Mouse (Mus musculus) liver, embryonic 16.5 days (tissue): ENCODE measurements around the gene Hivep3. TPM values are rescaled to one million over a fixed set of nuclear protein-coding genes. Genes with fewer than 3 reads are reported as not detected.

Experiments used
- ATAC-seq: fragments of 200-750 bp; cut with Nextera tagmentation; 2 replicates; pipeline ENCODE4 v1.8.0; 2017; ENCODE audit warnings: low read depth, mild to moderate bottlenecking, moderate number of reproducible peaks, moderate library complexity
- H3K27ac ChIP-seq: fragments of 300-500 bp; sonication (generic); 2 replicates; pipeline ENCODE4 v1.5.1; 2014; ENCODE audit warnings: mild to moderate bottlenecking, low read length
- H3K27me3 ChIP-seq: fragments of 300-500 bp; sonication (generic); 2 replicates; pipeline ENCODE4 v1.6.1; 2014; ENCODE audit warnings: low read depth, low read length, mixed read lengths; ENCODE audit not compliant: control insufficient read depth, insufficient read depth
- H3K36me3 ChIP-seq: fragments of 300-500 bp; sonication (generic); 2 replicates; pipeline ENCODE4 v1.6.1; 2014; ENCODE audit warnings: mild to moderate bottlenecking; ENCODE audit not compliant: control insufficient read depth, insufficient read depth
- H3K4me1 ChIP-seq: fragments of 300-500 bp; sonication (generic); 2 replicates; pipeline ENCODE4 v1.6.1; 2014; ENCODE audit warnings: low read depth, low read length, mixed read lengths; ENCODE audit not compliant: control insufficient read depth
- H3K4me2 ChIP-seq: fragments of 300-500 bp; sonication (generic); 2 replicates; pipeline ENCODE4 v1.6.1; 2014; ENCODE audit warnings: low read depth, low read length, mixed read lengths
- H3K4me3 ChIP-seq: fragments of 300-500 bp; sonication (generic); 2 replicates; pipeline ENCODE4 v1.5.1; 2014; ENCODE audit warnings: low read depth, mild to moderate bottlenecking, low read length
- H3K9ac ChIP-seq: fragments of 300-500 bp; sonication (generic); 2 replicates; pipeline ENCODE4 v1.6.1; 2014; ENCODE audit warnings: low read depth, low read length
- H3K9me3 ChIP-seq: fragments of 300-500 bp; sonication (generic); replicated peaks from 2 replicates; pipeline ENCODE4 v1.6.1; 2016; ENCODE audit warnings: low read length; ENCODE audit not compliant: control insufficient read depth
- WGBS: fragments of 180-500 bp; shearing (Covaris S2); extraction: QIAGEN DNeasy Blood & Tissue Kit; methylation state at CpG from one replicate; pipeline ENCODE4 v1.1.7; 2014; ENCODE audit not compliant: insufficient replicate concordance; 5-methylcytosine and 5-hydroxymethylcytosine counted together
- polyA plus RNA-seq: library from polyadenylated mRNA; unstranded; fragments of >200 nt; fragmentation: Nextera tagmentation; extraction: Ambion mirVana; gene quantifications from 2 replicates; pipeline ENCODE4 v1.2.1, GENCODE M21; 2015

Gene Hivep3
- polyA plus RNA-seq, 1 experiment from 2014 or later = 2.1 TPM

DNA sequence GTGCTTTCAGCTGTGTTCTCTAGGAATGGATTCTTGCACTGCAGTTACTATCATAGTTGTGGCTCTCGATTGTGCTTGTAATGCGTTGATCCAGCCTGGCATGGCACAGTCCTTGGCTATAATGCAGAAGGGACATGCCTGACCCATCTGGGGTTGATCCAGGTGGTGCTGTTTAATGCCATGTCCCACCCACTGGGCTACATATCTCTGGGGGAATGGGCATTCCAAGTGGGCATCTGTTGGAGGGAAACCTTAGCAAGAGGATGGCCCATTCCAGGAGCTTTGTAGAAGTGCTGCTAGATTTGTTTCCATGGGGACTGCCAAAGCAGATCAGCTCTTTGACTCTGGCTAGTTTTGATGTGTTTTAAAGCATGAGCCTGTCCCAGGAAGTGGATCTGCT is 137.9 kb downstream of the Hivep3 start:
- Histone ChIP-seq H3K9me3 (no peaks in the 10 kb centered on the region), H3K27ac (no peak overlapping the region), H3K4me1 (no peaks in the 10 kb centered on the region), H3K27me3 (no peaks in the 10 kb centered on the region), H3K4me3 (no peak overlapping the region), H3K9ac (no peak overlapping the region), H3K36me3 (no peaks in the 10 kb centered on the region), H3K4me2 (no peak overlapping the region)
- 64% methylated on average over 2 of the region's 2 CpGs for WGBS
- no peak for ATAC-seq

DNA sequence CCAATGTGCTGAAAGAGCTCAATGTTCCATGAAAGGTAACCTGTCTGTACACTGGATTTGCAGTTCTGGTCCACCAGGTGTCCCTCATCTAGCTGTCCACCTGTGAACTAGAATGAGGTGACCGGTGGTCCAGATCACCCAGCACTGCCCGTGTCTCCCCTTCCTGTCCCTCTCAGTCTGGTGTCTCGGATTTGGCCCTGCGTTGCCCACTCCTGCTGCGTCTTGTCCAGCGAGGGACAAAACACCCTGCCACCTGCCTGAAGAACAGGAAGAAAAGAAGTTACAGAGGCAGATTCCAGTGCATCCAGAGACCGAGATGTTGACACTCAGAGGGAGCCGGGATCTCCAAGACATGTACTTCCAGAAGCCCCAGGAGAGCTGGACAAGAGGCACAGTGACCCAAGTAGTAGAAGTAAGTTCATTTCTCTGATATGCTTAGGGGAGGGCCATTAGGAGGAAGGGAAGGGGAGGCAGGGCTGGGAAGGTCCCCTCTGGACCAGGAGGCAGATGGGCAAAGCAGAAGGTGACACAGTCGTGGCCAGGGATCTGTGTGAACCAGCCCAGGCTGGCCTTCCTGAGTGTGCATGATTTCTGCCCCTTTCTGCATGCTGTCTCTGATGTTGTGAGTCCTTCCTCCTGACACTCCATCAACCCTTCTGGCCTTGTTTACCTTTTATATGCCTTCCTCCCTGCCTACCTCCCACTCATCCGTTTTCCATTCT is 138.4 kb downstream of the Hivep3 start:
- WGBS = 67% methylated on average over 10 of the region's 10 CpGs
- no peaks in the 10 kb centered on the region for H3K27me3 ChIP-seq
- no peak overlapping the region for H3K9ac ChIP-seq
- H3K4me2 ChIP-seq = no peak overlapping the region
- no peak for ATAC-seq
- no peaks in the 10 kb centered on the region for H3K9me3 ChIP-seq
- H3K27ac ChIP-seq = no peak overlapping the region
- H3K36me3 ChIP-seq = no peaks in the 10 kb centered on the region
- H3K4me3 ChIP-seq = no peak overlapping the region
- H3K4me1 ChIP-seq = no peaks in the 10 kb centered on the region

DNA sequence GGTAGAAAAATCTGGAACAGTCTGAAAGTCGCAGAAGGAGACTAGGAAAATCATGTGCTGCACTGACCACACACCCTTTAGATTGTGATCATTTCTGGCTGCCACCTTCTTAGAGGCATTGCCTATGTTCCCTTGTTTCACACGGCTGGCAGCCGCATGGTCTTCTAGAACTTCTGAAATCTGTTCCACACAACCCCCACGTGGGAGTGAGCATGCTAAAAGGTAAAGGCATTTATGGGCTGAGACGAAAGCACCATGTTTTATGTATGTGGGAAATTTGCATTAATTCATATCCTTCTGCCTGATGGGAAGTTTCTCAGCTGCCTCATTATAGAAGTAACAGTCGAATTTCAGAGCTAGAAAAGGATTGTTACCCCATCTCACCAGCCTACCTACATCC is 140.4 kb downstream of the Hivep3 start:
- ATAC-seq = no peak
- H3K27ac ChIP-seq = no peak overlapping the region
- WGBS = 55% methylated on average over 6 of the region's 6 CpGs
- H3K9me3 ChIP-seq = no peaks in the 10 kb centered on the region
- no peaks in the 10 kb centered on the region for H3K27me3 ChIP-seq
- no peak overlapping the region for H3K9ac ChIP-seq
- no peak overlapping the region for H3K4me2 ChIP-seq
- H3K36me3 ChIP-seq = no peaks in the 10 kb centered on the region
- H3K4me3 ChIP-seq = no peak overlapping the region
- H3K4me1 ChIP-seq = no peaks in the 10 kb centered on the region

GRCm38 (mm10) chr4:119875592-119875991 is 142.0 kb downstream of the Hivep3 start:
- Histone ChIP-seq H3K4me3 (no peak overlapping the region), H3K4me2 (no peak overlapping the region), H3K4me1 (no peaks in the 10 kb centered on the region), H3K9ac (no peak overlapping the region), H3K27ac (no peak overlapping the region), H3K27me3 (no peaks in the 10 kb centered on the region), H3K9me3 (no peaks in the 10 kb centered on the region), H3K36me3 (no peaks in the 10 kb centered on the region)
- no peak for ATAC-seq
- WGBS = 65% methylated on average over 2 of the region's 2 CpGs

DNA sequence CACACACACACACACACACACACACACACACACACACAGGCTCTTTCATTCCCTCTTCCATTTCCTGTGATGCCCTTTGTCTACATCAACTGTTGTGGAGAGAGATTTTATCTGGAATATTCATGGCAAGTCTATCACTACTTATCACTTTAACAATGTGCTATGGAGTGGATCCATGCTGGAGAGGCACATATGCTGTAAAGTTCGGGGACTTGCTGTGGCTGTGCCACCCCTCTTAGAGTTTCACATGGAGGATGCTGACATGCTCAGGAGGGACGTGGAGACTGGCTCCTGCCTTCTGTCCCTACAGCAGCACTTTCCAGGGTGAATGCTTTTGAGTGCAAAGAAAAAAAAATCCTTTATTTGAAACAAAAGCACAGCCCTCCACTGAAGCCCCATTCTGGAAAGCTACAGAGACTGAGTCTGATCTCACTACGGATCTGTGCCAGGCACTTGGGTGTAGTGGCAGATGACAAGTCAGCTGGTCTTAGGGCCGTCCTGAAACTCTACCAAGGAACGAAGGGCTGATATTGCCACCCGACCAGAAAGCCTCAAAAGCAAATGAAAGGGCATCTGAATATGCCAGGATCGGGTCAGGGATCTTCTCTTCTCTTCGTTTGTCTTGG is 143.1 kb downstream of the Hivep3 start:
- H3K27me3 ChIP-seq = no peaks in the 10 kb centered on the region
- 53% methylated on average over 8 of the region's 8 CpGs for WGBS
- no peak for ATAC-seq
- H3K36me3 ChIP-seq = no peaks in the 10 kb centered on the region
- H3K4me3 ChIP-seq = no peak overlapping the region
- no peak overlapping the region for H3K9ac ChIP-seq
- H3K4me1 ChIP-seq = no peaks in the 10 kb centered on the region
- H3K9me3 ChIP-seq = no peaks in the 10 kb centered on the region
- H3K4me2 ChIP-seq = no peak overlapping the region
- no peak overlapping the region for H3K27ac ChIP-seq

DNA sequence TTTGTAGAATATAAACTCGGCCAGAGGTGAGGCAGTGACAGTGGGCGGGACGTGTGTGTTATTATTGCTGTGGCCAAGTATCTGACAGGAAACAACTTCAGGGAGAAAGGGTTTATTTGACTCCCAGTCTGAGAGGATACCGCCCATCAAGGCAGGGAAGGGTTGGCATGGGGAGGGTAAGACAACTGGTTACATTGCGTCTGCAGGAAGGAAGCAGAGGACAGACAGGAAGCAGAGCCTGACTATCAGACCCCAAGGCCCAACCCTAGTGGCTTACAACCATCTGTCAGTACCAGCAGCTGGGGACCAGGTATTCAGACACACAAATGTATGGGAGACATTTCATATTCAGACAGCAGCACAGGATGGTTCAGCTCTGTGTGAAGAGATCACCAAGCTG is 144.6 kb downstream of the Hivep3 start:
- no peaks in the 10 kb centered on the region for H3K9me3 ChIP-seq
- no peaks in the 10 kb centered on the region for H3K4me1 ChIP-seq
- no peaks in the 10 kb centered on the region for H3K36me3 ChIP-seq
- WGBS = 23% methylated on average over 5 of the region's 5 CpGs
- H3K4me2 ChIP-seq = no peak overlapping the region
- ATAC-seq = no peak
- H3K4me3 ChIP-seq = no peak overlapping the region
- H3K27me3 ChIP-seq = no peaks in the 10 kb centered on the region
- H3K27ac ChIP-seq = no peak overlapping the region
- no peak overlapping the region for H3K9ac ChIP-seq

DNA sequence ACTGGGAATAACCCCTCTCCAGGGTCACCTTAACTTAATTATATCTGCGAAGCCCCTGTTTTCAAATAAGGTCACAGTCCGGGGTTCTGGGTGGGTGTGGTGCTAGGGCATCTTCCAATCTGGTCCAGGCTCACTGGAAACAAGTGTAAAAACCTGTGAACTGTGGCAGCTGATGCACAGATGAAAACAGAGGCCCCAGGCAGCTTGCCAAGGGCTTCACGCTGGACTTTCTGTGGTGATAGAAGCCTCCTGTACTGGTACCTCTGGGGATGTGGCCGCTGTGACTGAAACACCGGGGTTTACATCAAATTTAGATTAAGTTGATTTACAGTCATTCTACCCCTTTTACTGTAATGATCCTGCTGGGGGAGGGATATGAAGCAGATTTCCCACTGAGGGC is 146.1 kb downstream of the Hivep3 start:
- 73% methylated on average over 5 of the region's 5 CpGs for WGBS
- no peaks in the 10 kb centered on the region for H3K4me1 ChIP-seq
- H3K4me3 ChIP-seq = no peak overlapping the region
- no peaks in the 10 kb centered on the region for H3K27me3 ChIP-seq
- no peak for ATAC-seq
- no peak overlapping the region for H3K9ac ChIP-seq
- H3K4me2 ChIP-seq = no peak overlapping the region
- no peaks in the 10 kb centered on the region for H3K36me3 ChIP-seq
- no peak overlapping the region for H3K27ac ChIP-seq
- H3K9me3 ChIP-seq = no peaks in the 10 kb centered on the region

- H3K9me3 ChIP-seq = no peaks in the 10 kb centered on the region
- no peaks in the 10 kb centered on the region for H3K27me3 ChIP-seq
- H3K4me2 ChIP-seq = no peak overlapping the region
- H3K4me3 ChIP-seq = no peak overlapping the region
- H3K4me1 ChIP-seq = no peaks in the 10 kb centered on the region
- ATAC-seq = no peak
- WGBS = 66% methylated on average over 7 of the region's 7 CpGs
- no peaks in the 10 kb centered on the region for H3K36me3 ChIP-seq
- no peak overlapping the region for H3K27ac ChIP-seq
- no peak overlapping the region for H3K9ac ChIP-seq
Observed at GRCm38 (mm10) chr4:119880270-119880669, 146.7 kb downstream of the Hivep3 start.

DNA sequence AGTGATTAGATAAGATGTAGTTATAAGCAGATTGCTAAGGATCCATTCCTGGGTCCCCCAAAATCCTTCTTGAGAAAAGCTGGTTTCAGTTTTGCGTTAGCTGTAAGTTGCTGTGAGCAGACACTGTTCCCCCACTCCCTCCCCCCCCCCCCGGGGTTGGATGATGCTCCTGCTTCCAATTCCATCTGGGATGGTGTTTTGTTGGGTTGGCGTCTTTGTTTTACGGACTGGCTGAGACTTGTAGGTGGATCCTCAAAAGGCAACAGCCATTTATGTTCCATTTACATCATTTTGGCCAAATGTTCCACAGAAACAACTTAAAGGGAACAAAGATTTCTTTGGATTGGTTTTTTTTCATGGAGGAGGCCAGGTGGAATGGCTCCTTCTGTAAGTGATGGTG is 147.7 kb downstream of the Hivep3 start:
- H3K4me3 ChIP-seq = no peak overlapping the region
- H3K9ac ChIP-seq = no peak overlapping the region
- ATAC-seq = no peak
- H3K4me2 ChIP-seq = no peak overlapping the region
- WGBS = 74% methylated on average over 4 of the region's 4 CpGs
- no peaks in the 10 kb centered on the region for H3K9me3 ChIP-seq
- no peaks in the 10 kb centered on the region for H3K4me1 ChIP-seq
- no peaks in the 10 kb centered on the region for H3K27me3 ChIP-seq
- no peak overlapping the region for H3K27ac ChIP-seq
- H3K36me3 ChIP-seq = no peaks in the 10 kb centered on the region
